Mouse (Mus musculus) adrenal gland, postnatal 14 days (tissue): ENCODE measurements around the gene Pde9a. TPM values are rescaled to one million over a fixed set of nuclear protein-coding genes. Genes with fewer than 3 reads are reported as not detected.

Experiments used
- DNase-seq: peaks from one replicate; pipeline ENCODE4 v3.0.0; 2021; ENCODE audit warnings: mixed read lengths
- total RNA-seq: library from RNA; stranded (reverse); gene quantifications from 2 replicates; pipeline ENCODE4 v1.2.3, GENCODE M21; 2021

The Pde9a gene
- total RNA-seq, 1 experiment from 2014 or later, result 5.2 TPM

- no peak for DNase-seq
These were observed 133.4 kb downstream of the Pde9a start for GRCm38 (mm10) chr17:31519344-31519945.

DNA sequence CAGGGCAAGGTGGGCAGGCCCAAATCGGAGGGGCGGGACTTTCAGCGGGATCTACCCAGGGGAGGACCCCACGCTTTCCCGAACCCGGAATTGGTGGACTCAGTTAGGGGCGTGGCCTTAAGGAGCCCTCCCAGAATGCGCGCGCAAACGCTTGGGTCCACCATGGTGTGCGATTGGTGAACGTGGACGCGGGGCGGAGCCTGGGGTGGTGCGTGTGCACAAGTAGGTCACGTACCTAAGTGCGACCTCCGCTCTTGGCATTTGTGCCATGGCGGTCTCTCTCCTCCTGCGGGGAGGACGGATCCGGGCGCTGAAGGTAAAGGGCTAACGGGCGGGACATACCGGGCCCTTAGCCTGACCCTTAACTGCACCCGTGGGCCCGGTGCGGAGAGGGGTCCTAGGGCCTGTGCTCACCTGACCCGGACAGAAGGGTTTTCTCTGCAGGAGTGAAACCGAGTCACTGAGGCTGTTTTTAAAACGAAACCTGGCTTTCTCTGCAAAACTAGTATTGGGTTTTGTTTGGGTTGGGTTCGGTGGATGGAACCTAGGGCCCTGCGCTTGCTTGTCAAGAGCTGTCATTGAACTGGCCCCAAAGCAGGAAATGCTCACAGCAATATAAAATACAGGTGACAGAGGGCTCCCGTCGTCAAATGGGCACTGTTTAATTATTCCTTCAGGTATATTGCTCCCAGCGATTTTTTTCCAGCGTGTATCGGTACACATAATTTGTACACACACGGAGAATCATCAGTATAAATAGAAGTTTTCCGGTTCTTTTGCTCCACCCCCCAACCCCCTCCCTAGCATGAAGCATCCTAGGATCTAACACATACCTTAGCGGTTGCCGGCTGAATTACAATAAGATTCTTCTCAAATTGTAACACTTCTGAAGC is 134.2 kb downstream of the Pde9a start, which contains the start of the genes Wdr4 and Ndufv3:
TSS of gene Wdr4 (minus strand) at position 35 of the 893 bp plus-strand sequence.
TSS of gene Ndufv3 (plus strand) at position 170 of the 893 bp plus-strand sequence.
- peak; percentile 100 for DNase-seq

DNA sequence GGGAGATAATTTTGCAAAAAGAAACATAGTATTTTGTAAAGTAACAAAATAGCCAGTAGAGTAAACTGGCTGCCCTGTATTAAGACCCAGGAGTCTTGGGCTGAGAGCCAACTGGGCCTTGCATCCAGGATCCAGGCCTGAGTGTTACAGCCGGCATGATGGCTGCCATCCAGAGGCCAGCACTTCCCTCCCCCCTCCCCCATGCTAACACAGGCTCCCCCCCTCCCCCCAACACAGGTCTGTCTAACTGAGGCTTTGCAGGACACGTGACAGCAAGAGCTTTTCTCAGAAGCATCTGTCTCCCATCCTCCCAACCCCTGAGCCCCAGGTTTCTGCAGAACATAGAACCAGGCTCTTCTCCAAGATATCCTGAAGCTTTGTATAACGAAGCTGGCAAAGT is 134.9 kb downstream of the Pde9a start:
- peak; percentile 68 for DNase-seq

DNA sequence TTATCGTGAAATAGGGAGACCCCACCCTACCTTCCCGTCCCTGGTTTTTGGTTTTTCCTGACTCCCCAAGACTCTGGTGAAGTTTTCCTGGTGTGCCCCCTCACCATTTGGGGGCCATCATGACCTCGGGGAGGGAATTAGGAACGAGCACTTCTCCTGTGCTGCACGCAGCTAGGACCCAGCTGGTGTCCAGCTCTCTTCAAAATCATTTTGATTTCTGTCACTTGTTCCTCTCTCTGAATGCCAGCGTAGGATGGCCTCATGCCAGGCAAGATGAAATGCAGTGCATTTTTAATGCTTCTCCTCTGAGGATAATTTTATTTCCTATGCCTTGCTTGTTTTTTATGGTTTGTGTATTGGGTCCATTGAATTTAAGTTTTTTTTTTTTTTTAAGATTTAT is 135.9 kb downstream of the Pde9a start:
- DNase-seq, result no peak

DNA sequence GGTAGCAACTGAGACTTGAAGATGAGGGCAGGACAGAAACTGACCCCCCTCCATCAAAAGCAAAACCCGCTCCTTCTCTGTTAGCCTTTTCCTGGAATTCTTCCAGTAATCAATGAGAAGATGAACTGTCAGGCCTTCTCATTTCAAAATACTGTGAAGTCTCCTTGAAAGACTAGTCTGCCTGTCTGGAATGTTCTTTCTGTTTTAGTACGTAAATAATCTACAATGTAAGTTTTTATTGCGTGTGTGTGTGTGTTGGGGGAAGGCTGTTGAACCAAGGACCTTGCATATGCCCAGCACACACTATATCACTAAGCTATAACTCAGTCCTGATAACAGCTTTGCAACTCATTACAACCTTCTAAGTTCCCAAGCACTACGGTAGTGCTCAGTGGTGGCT is 139.1 kb downstream of the Pde9a start:
- no peak for DNase-seq

DNA sequence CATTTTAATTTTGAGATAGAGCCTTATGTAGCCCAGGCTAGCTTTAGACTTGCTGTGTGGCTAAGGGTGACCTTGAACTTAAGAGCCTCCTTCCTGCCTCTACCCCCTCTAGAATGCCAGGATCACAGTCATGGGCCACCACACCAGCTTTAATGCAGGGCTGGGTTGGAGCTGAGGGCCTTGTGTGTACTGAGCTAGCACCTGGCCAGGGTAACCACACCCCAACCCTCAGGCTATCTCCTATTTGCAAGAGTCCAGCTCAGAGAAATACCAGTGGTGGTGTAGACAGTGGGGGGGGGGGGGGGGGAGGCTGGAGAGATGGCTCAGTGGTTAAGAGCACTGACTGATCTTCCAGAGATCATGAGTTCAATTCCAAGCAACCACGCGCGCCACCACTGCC is 139.8 kb downstream of the Pde9a start:
- DNase-seq, result no peak

Other genes with a start within 250 kb of the Pde9a start
- gene Tff2, start 241.9 kb upstream of the Pde9a start, total RNA-seq, result not detected in 2 replicates
- gene Tff1, start 220.9 kb upstream of the Pde9a start, total RNA-seq, result not detected in 2 replicates
- gene Tmprss3, start 187.2 kb upstream of the Pde9a start, total RNA-seq, result 0.11 TPM in 1 of 2 replicates, not detected in the other
- gene Ubash3a, start 178.3 kb upstream of the Pde9a start, total RNA-seq, result 0.63 and 3.1 TPM in 2 replicates
- gene Rsph1, start 108.8 kb upstream of the Pde9a start, total RNA-seq, result 6.4 and 6.7 TPM in 2 replicates
- 6.7 and 13.3 TPM in 2 replicates for gene Slc37a1, start 99.4 kb upstream of the Pde9a start, total RNA-seq
- 22.2 and 26.3 TPM in 2 replicates for gene Wdr4, start 133.8 kb downstream of the Pde9a start, total RNA-seq
- gene Ndufv3, start 133.9 kb downstream of the Pde9a start, total RNA-seq, result 547 and 568 TPM in 2 replicates
- gene Pknox1, start 178.5 kb downstream of the Pde9a start, total RNA-seq, result 21.4 and 22.1 TPM in 2 replicates